Mouse (Mus musculus) heart, adult 2 months (tissue): ENCODE results near the gene Msi2.

Experiments used
- CTCF ChIP-seq: fragments of 200-600 bp; IDR thresholded peaks from 2 replicates; pipeline ENCODE4 v1.8.1; 2022; ENCODE audit warnings: antibody characterized with exemption, mild to moderate bottlenecking, moderate library complexity
- POLR2A ChIP-seq: fragments of 200-500 bp; IDR thresholded peaks from 2 replicates; pipeline ENCODE4 v1.6.1; 2011; ENCODE audit warnings: mild to moderate bottlenecking, low read depth, low read length, control low read depth; ENCODE audit not compliant: insufficient read depth

- no peak for TF ChIP-seq POLR2A
- TF ChIP-seq CTCF = no peak
These were observed 25.1 kb downstream of the Msi2 start for GRCm38 (mm10) chr11:88693002-88693769.
